Mouse (Mus musculus): ENCODE results near the gene Gpa33. TPM values are rescaled to one million over a fixed set of nuclear protein-coding genes. Genes with fewer than 3 reads are reported as not detected.

Gene Gpa33
- polyA plus RNA-seq, 1 experiment from 2014 or later, result 0.85 TPM

DNA sequence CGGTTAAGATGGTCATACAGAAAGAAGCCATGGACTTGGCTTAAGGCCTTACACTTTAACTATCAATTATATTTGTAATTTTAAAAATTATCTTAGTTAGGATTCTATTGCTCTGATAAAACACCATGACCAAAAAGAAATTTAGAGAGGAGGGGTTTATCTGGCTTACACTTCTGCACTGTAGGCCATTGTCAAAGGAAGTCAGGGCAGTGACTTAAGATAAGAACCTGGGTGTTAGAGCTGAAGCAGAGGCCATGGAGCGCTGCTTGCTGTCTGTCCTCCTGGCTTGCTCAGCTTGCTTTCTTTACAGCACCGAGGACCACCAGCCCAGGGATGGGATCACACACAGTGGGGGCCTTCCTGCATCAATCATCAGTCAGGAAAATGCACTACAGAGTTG lies 17.6 kb downstream of the Gpa33 start:
- Histone ChIP-seq H3K9me3 (ENCODE audit: low read length) (no peaks in the 10 kb centered on the region), H3K4me1 (ENCODE audit: insufficient read depth, low read length) (no peaks in the 10 kb centered on the region), H3K27me3 (ENCODE audit: insufficient read depth, low read length) (no peaks in the 10 kb centered on the region), H3K4me2 (replicated peaks; ENCODE audit: low read depth, low read length) (no peak overlapping the region), H3K36me3 (ENCODE audit: insufficient read depth, low read length) (no peaks in the 10 kb centered on the region), H3K4me3 (ENCODE audit: low read length) (no peak overlapping the region), H3K27ac (ENCODE audit: low read length) (no peak overlapping the region), H3K9ac (replicated peaks; ENCODE audit: low read length) (no peak overlapping the region)
- ATAC-seq (ENCODE audit: low FRiP score, low TSS enrichment), result no peak
- WGBS, result 72% methylated on average over 3 of the region's 3 CpGs

DNA sequence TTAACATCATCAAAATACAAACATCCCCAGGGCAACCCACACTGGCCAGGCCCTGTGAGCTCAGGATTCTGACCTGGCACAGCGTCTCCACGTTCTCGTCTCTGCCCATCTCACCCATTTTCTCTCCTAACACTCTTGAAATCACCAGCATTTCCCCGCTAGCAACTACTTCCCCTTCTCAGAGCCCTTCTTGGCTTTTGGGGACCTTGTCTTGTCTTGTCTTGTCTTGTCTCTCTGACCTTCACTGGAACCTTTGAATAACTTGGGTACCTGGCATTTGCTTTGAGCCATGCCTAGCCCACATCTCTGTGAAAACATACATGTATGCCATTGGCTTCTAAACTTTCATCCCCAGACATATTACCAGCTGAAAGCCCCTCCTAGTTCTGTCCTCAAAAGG lies 19.4 kb downstream of the Gpa33 start:
- Histone ChIP-seq H3K9ac (replicated peaks; ENCODE audit: low read length) (no peak overlapping the region), H3K36me3 (ENCODE audit: insufficient read depth, low read length) (no peaks in the 10 kb centered on the region), H3K27ac (ENCODE audit: low read length) (no peak overlapping the region), H3K9me3 (ENCODE audit: low read length) (no peaks in the 10 kb centered on the region), H3K4me1 (ENCODE audit: insufficient read depth, low read length) (peaks cover 3% of the 10 kb centered on the region), H3K4me3 (ENCODE audit: low read length) (no peak overlapping the region), H3K4me2 (replicated peaks; ENCODE audit: low read depth, low read length) (no peak overlapping the region), H3K27me3 (ENCODE audit: insufficient read depth, low read length) (no peaks in the 10 kb centered on the region; the same call in 1 of the 2 replicates)
- 81% methylated on average over 4 of the region's 4 CpGs for WGBS
- no peak for ATAC-seq (ENCODE audit: low FRiP score, low TSS enrichment)

DNA sequence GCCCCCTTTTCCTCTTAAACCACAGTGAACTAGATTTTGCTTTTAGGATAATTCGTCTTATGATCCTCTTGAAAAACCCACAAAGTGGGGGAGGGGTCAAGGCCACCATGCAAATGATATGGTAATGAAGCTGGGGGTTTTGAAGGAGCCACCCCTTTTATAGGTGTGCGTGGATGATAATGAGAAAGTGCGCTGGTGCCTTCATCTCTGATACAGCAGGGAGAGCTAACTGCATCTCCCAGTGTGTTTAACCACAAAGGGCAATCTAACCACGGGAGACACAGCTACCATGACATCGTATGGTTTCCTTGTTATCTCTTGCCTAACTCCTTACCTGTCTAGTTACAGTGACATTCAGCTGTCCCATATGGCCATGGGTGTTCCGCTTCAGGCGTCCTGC lies 20.0 kb downstream of the Gpa33 start:
- H3K27me3 ChIP-seq (ENCODE audit: insufficient read depth, low read length), result peaks cover 1% of the 10 kb centered on the region
- ATAC-seq (ENCODE audit: low FRiP score, low TSS enrichment), result no peak
- H3K4me1 ChIP-seq (ENCODE audit: insufficient read depth, low read length), result peaks cover 3% of the 10 kb centered on the region
- no peak overlapping the region for H3K27ac ChIP-seq (ENCODE audit: low read length)
- no peak overlapping the region for H3K4me3 ChIP-seq (ENCODE audit: low read length)
- no peaks in the 10 kb centered on the region for H3K36me3 ChIP-seq (ENCODE audit: insufficient read depth, low read length)
- no peaks in the 10 kb centered on the region for H3K9me3 ChIP-seq (ENCODE audit: low read length)
- WGBS, result 83% methylated on average over 7 of the region's 7 CpGs
- no peak overlapping the region for H3K9ac ChIP-seq (replicated peaks; ENCODE audit: low read length)
- no peak overlapping the region for H3K4me2 ChIP-seq (replicated peaks; ENCODE audit: low read depth, low read length)

DNA sequence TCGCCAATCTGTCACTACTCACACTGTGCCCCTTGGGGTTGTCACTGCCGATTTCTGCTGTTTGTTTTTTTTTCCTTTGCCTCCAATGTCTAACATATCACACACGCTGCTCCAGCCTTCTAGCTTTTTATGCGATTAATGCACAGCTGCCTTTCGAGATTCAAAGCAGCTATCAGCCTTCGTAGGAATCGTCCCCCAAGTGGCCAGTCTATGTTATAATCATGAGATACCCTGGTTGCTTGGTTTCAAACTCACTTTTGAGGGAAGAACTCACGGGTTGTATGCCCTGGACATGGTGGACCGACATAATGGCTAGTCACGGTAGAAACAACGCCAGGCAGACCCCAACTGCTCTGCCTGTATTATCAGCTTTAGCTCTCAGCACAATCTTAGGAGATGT lies 21.3 kb downstream of the Gpa33 start:
- peaks cover 8% of the 10 kb centered on the region for H3K27me3 ChIP-seq (ENCODE audit: insufficient read depth, low read length)
- H3K36me3 ChIP-seq (ENCODE audit: insufficient read depth, low read length), result no peaks in the 10 kb centered on the region
- WGBS, result 50% methylated on average over 11 of the region's 11 CpGs
- no peak for ATAC-seq (ENCODE audit: low FRiP score, low TSS enrichment)
- H3K27ac ChIP-seq (ENCODE audit: low read length), result no peak overlapping the region
- no peak overlapping the region for H3K4me2 ChIP-seq (replicated peaks; ENCODE audit: low read depth, low read length)
- H3K9me3 ChIP-seq (ENCODE audit: low read length), result no peaks in the 10 kb centered on the region
- H3K9ac ChIP-seq (replicated peaks; ENCODE audit: low read length), result no peak overlapping the region
- no peak overlapping the region for H3K4me3 ChIP-seq (ENCODE audit: low read length)
- H3K4me1 ChIP-seq (ENCODE audit: insufficient read depth, low read length), result peaks cover 3% of the 10 kb centered on the region

DNA sequence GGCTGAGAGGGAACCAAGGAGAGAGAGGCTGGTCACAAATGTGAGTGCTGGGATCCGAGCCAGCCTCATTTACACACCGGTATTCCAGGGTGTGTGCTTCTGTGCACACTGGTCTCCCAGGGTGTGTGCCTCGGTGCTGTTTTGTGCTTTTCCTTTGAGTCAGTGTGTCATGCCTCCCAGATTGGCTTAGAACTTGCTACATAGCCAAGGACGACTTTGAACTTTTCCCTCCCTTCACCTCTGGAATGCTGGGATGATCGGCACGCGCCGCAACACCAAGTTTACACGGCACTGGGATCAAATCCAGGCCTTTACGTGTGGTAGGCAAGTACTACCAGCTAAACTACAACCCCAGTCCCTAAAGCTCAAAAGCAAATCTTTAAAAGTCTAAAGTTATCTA lies 22.0 kb downstream of the Gpa33 start:
- WGBS, result 91% methylated on average over 10 of the region's 10 CpGs
- Histone ChIP-seq H3K27ac (ENCODE audit: low read length) (no peak overlapping the region), H3K9ac (replicated peaks; ENCODE audit: low read length) (no peak overlapping the region), H3K4me1 (ENCODE audit: insufficient read depth, low read length) (peaks cover 3% of the 10 kb centered on the region), H3K9me3 (ENCODE audit: low read length) (no peaks in the 10 kb centered on the region), H3K36me3 (ENCODE audit: insufficient read depth, low read length) (no peaks in the 10 kb centered on the region), H3K4me3 (ENCODE audit: low read length) (no peak overlapping the region), H3K4me2 (replicated peaks; ENCODE audit: low read depth, low read length) (no peak overlapping the region), H3K27me3 (ENCODE audit: insufficient read depth, low read length) (peaks cover 8% of the 10 kb centered on the region)
- no peak for ATAC-seq (ENCODE audit: low FRiP score, low TSS enrichment)

DNA sequence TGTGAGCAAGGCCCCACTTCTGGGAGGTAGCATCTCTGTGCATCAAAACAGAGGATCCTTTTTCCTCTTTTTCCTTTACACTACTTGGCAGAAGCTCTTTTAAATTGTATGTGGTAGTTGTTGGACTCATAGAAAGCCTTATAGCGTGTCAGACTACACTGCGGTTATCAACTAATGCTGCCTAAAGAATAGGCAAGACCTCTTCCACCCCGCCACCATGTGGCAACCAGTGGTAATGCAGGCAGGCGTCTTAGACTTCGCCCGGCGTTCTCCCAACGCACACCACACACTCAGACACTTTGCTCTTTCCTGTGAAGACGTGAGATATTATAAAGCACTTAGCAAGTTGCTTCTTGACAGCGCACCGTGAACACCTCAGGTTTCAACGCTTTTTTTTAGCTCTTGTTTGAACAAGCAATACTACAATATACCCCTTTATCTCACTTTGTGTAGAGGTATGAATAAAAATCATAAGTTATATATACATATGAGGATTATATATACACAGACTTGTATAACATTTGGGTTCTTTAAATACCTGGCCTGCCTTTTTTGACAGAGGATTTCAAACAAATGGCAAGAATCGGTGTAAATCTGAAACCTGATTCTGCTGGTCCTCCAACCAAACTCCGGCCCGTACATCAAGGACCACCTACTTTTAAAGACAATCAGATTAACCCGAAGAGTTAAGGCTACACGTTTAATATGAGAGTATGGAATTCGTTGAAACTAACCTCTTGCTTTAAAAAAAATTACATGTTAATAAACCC lies 23.5 kb downstream of the Gpa33 start:
- 0 out of 2 replicates have a peak overlapping the region, but pooled peaks have one; percentile 19 for H3K4me2 ChIP-seq (replicated peaks; ENCODE audit: low read depth, low read length)
- peak; percentile 11; the same call in 1 of the 2 replicates for ATAC-seq (ENCODE audit: low FRiP score, low TSS enrichment)
- WGBS, result 12% methylated on average over 18 of the region's 18 CpGs

DNA sequence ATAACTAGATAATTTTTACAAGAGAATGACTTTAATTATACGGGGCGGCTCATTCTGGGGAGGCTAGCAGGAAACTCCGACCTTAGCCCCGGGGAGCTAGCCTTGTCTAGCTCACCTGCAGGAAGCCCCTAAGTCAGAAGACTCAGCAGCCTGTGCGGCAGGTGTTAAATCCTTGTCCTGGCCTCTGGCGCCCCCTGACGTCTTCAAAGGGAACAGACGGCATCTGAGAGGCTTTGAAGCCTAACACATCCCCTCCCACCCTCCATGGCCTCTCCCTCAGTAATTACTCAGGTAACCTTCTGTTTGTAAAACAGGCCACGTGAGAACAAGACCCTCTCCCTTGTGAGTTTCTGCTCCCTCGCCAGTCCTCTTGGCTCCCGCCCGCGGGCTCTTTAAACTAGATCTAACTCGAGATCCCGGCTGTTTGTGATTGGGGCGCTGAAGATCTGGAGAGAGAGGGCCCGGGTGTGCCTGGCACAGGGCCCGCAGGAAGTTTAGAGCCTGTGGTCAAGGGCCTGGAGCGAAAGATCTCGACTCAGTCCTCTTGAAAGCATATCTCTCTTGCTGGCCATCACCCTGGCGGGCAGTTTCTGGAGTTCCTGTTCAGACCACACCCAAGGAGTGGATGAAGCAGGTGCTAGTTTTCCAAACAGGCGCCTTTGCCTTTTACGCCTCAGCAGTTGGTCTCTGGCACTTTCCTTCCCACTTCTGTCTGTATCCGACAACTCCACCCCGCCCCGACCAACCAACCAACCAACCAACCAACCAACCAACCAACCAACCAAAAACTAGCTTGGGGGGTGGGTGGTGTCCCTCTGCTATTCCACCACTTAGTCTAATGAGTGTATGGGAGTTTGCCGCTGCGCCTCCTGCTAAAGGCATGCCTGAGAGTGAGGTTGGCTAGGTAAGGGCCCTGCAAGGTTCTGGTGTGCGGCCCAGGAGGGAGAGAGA lies 24.4 kb downstream of the Gpa33 start:
- H3K27ac ChIP-seq (ENCODE audit: low read length), result no peak overlapping the region
- peak overlapping the region; percentile 47 for H3K4me2 ChIP-seq (replicated peaks; ENCODE audit: low read depth, low read length)
- no peaks in the 10 kb centered on the region for H3K9me3 ChIP-seq (ENCODE audit: low read length)
- WGBS, result 12% methylated on average over 29 of the region's 29 CpGs
- H3K4me3 ChIP-seq (ENCODE audit: low read length), result peak overlapping the region; percentile 20
- no peaks in the 10 kb centered on the region for H3K36me3 ChIP-seq (ENCODE audit: insufficient read depth, low read length)
- peaks cover 14% of the 10 kb centered on the region for H3K27me3 ChIP-seq (ENCODE audit: insufficient read depth, low read length)
- peak; percentile 73 for ATAC-seq (ENCODE audit: low FRiP score, low TSS enrichment)
- peaks cover 3% of the 10 kb centered on the region for H3K4me1 ChIP-seq (ENCODE audit: insufficient read depth, low read length)
- H3K9ac ChIP-seq (replicated peaks; ENCODE audit: low read length), result no peak overlapping the region

More for the DNA sequence above, 23.5 kb downstream of the Gpa33 start:
- Histone ChIP-seq H3K9me3 (ENCODE audit: low read length) (no peaks in the 10 kb centered on the region), H3K4me3 (ENCODE audit: low read length) (no peak overlapping the region), H3K27ac (ENCODE audit: low read length) (no peak overlapping the region), H3K36me3 (ENCODE audit: insufficient read depth, low read length) (no peaks in the 10 kb centered on the region), H3K9ac (replicated peaks; ENCODE audit: low read length) (no peak overlapping the region), H3K4me1 (ENCODE audit: insufficient read depth, low read length) (peaks cover 3% of the 10 kb centered on the region), H3K27me3 (ENCODE audit: insufficient read depth, low read length) (peaks cover 8% of the 10 kb centered on the region)

DNA sequence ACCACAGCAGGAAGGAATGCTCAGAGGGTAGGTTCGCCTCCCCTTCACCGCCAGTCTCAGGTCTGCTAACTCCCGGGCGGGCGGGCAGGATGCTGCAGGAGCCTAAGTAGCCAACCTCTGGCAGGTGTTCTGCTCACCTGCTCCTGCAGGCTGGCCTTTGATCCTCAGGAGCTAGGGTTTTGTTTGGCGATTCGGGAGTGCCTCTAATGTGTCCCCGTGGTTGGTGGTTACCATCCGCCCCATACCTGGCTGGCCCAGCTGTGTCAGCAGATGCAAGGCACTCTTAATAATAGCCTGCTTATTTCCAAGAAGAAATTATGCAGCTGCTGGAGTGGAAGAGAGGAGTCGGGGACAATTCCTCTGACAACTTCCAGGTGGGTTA lies 25.1 kb downstream of the Gpa33 start:
- Histone ChIP-seq H3K4me1 (ENCODE audit: insufficient read depth, low read length) (peaks cover 3% of the 10 kb centered on the region), H3K27ac (ENCODE audit: low read length) (no peak overlapping the region), H3K9ac (replicated peaks; ENCODE audit: low read length) (no peak overlapping the region), H3K4me3 (ENCODE audit: low read length) (no peak overlapping the region), H3K9me3 (ENCODE audit: low read length) (no peaks in the 10 kb centered on the region), H3K4me2 (replicated peaks; ENCODE audit: low read depth, low read length) (no peak overlapping the region), H3K36me3 (ENCODE audit: insufficient read depth, low read length) (no peaks in the 10 kb centered on the region), H3K27me3 (ENCODE audit: insufficient read depth, low read length) (peaks cover 21% of the 10 kb centered on the region)
- ATAC-seq (ENCODE audit: low FRiP score, low TSS enrichment), result peak; percentile 47
- 37% methylated on average over 10 of the region's 10 CpGs for WGBS

DNA sequence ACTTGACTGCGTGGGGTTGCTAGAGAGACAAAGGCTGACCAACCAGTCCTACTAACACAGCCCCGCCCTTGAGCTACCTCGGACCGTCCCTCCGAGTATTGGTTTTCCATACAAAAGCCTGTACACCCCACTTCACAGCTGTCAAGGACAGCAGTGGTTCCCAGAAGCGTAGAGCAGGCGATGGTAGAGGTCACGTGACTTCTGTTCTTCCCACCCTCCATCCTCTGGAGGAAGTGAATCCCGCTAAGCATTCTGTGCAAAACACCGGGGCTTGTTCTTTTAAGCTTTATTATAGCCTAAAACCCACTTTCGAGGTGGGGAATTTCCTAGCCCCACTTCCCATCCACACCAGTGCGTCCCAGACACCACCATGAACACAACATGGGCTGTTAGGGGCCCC lies 27.7 kb downstream of the Gpa33 start:
- no peaks in the 10 kb centered on the region for H3K9me3 ChIP-seq (ENCODE audit: low read length)
- no peaks in the 10 kb centered on the region for H3K36me3 ChIP-seq (ENCODE audit: insufficient read depth, low read length)
- H3K4me2 ChIP-seq (replicated peaks; ENCODE audit: low read depth, low read length), result no peak overlapping the region
- ATAC-seq (ENCODE audit: low FRiP score, low TSS enrichment), result no peak
- 78% methylated on average over 12 of the region's 12 CpGs for WGBS
- H3K9ac ChIP-seq (replicated peaks; ENCODE audit: low read length), result no peak overlapping the region
- H3K4me3 ChIP-seq (ENCODE audit: low read length), result no peak overlapping the region
- peaks cover 25% of the 10 kb centered on the region for H3K27me3 ChIP-seq (ENCODE audit: insufficient read depth, low read length)
- no peak overlapping the region for H3K27ac ChIP-seq (ENCODE audit: low read length)
- H3K4me1 ChIP-seq (ENCODE audit: insufficient read depth, low read length), result peaks cover 3% of the 10 kb centered on the region

DNA sequence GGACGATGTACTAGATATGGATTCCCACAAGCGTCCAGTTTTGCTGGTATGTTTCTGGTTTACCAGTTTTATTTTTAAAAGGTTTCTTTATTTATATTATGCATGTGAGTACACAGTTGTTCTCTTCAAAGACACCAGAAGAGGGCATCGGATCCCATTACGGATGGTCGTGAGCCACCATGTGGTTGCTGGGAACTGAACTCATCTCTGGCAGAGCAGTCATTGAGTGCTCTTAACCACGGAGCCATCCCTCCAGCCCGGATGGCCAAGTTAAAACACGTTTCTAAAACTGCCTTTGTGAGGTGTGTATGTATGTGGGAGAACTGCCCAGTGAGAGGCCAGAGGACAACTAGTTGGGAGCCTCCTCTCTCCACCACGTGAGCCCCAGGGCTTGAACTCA lies 28.6 kb downstream of the Gpa33 start:
- Histone ChIP-seq H3K4me1 (ENCODE audit: insufficient read depth, low read length) (peaks cover 3% of the 10 kb centered on the region), H3K27ac (ENCODE audit: low read length) (no peak overlapping the region), H3K36me3 (ENCODE audit: insufficient read depth, low read length) (no peaks in the 10 kb centered on the region), H3K9me3 (ENCODE audit: low read length) (no peaks in the 10 kb centered on the region), H3K4me3 (ENCODE audit: low read length) (no peak overlapping the region), H3K27me3 (ENCODE audit: insufficient read depth, low read length) (peaks cover 25% of the 10 kb centered on the region), H3K9ac (replicated peaks; ENCODE audit: low read length) (no peak overlapping the region), H3K4me2 (replicated peaks; ENCODE audit: low read depth, low read length) (no peak overlapping the region)
- WGBS, result 62% methylated on average over 9 of the region's 9 CpGs
- ATAC-seq (ENCODE audit: low FRiP score, low TSS enrichment), result no peak
